Mouse (Mus musculus): Measurements from ENCODE around the gene Vmn1r201.

The Vmn1r201 gene

DNA sequence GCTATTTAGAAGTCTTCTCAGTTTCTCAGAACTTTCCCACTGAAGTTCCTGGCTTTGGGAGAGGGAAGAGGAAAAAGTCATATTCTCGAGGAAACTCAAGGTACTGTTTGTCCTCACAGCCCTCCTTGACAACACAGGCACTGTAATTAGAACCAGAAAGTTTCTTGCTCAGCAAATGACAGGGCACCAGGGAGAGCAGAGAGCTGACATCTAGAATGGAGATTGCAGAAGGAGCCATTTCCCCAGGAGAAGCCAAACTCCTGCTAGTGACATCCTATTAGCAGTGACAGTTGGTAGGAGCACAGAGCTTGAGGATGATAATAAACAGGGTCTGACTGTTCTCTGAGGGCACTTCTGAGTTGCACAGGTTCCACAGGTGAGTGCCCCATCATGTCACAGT, at the start of gene Vmn1r201:
Gene Vmn1r201, plus strand, starts transcription at position 301 of the 400 bp plus-strand sequence.
- DNase-seq (ENCODE audit: low read depth, low spot score): no peak

DNA sequence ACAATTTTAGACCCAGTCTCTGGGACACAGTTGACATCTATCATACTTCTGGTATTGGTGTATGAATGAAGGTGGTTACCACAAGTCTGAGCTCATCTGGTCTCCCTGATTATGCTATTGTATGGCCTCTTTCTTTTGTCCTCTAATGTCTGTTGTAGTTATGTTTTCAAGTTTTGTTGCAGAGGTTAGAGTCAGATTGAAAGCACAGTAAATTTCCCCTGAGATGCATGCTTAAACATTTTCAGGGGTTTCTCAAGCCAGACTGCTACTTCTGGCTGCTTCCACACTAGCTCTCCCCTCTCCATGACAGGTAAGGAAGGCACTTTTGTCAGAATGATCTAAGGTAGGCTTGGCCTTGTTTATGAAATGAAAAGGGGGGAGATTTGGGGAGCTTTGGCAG, 16.6 kb upstream of the Vmn1r201 start:
- DNase-seq (ENCODE audit: low read depth, low spot score): no peak

DNA sequence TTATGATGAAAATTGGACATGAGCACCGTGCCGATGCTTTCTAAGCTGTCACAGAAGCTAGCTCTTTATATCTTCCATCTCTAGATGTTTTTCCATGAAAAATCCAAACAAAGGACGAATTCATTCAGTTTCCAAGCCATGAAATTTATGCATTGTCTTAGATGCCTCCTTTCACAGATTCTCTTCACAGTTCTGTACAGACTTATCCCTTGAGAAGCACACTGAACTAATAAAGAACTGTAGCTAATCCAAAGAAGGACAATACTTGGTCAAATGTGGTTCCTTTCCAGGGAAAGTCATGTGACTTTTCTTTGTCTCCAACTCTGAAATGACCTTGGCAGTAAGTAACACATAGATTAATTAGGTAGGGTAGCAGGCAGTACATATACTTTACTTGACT, 30.7 kb downstream of the Vmn1r201 start:
- DNase-seq (ENCODE audit: low read depth, low spot score): no peak

DNA sequence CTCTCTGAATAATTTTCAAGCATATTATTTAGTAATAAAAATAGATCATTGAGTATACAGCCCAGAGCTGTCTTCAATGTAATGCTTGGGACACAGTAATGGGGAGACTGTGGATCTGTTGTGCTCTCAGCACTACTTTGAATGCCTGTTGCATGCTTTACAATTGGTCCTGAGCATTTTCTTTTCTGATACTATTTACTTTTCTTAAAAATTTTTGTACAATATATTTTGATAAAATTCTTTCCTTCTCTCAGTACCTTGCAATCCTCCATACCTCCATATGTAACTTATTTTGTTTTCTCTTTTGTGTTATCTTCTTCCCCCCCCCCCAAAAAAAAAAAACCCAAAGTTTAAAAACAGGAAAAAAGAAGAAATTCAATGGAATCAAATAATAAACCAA, 33.6 kb downstream of the Vmn1r201 start, which contains the start of gene Vmn1r202:
Gene Vmn1r202, minus strand, starts transcription at position 101 of the 400 bp plus-strand sequence.
- no peak for DNase-seq (ENCODE audit: low read depth, low spot score)

DNA sequence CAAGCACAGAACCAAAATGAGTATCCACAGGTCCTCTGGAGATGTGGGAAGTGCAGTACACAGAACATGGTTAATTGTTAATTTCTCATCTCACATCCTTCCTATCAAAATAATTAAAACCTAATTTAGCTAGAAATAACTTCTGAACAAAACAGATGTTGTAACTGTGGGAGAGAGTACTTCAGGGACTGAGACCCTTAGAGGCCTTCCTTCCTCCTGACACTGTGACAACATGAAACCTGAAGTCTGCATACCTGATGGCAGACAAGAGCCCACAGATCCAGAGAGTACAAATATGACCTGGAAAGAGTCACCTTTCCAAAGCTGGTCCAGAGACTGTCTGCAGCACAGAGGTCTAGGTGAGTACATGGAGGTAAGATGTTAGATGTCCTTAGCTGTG, 46.1 kb downstream of the Vmn1r201 start, which contains the start of gene Vmn1r203:
Gene Vmn1r203, plus strand, starts transcription at position 301 of the 400 bp plus-strand sequence.
- no peak for DNase-seq (ENCODE audit: low read depth, low spot score)

Measured in brain, embryonic 18.5 days (tissue).